Mouse (Mus musculus): Measurements from ENCODE around the gene Vamp4.

Gene Vamp4

DNA sequence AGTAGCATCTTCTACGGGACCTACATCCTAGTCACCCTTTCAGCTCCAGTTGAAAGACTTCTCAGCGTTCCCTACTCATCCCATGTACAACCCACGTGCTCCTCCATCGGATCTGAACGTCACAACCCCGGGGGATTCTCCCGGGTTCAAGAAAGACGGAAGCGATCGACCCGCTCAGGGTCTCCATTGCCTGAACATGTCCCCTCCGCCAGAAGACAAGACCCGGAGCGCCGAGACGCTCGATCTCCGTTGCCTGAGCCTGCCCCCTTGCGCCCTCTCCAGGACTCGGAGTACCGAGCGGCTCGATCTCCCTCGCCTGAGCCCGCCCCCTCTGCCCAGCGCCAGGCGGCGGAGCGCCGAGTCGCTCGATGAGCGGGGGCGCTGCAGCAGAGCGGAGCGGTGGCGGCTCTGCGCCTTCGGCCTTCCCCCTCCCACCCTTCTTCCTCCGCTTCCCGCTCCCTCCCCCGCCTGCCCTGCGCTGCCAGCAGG, at the start of gene Vamp4:
Gene Vamp4, plus strand, starts transcription at position 256 of the 489 bp plus-strand sequence.
- DNase-seq (ENCODE audit: low read depth, low spot score): peak; percentile 65

GRCm38 (mm10) chr1:162529651-162530050, 40.7 kb upstream of the Vamp4 start:
- DNase-seq (ENCODE audit: low read depth, low spot score): no peak

- DNase-seq (ENCODE audit: low read depth, low spot score): no peak
Measured at GRCm38 (mm10) chr1:162530666-162531065, 39.6 kb upstream of the Vamp4 start.

DNA sequence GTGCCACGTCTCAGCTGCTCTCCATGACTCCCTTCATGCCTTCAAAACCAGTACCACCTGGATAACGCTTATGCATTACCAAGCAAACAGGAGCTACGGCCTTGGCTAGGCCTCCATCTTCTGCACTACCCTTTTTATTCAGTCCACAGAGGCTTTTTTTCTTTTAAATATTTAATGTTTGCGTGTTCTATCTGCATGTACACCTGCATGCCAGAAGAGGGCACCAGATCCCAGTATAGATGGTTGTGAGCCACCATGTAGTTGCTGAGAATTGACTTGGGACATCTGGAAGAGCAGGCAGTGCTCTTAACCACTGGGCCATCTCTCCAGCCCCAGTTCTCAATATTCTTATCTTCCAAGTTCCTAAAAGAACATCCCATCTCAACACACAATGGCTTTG, 38.7 kb upstream of the Vamp4 start:
- no peak for DNase-seq (ENCODE audit: low read depth, low spot score)

GRCm38 (mm10) chr1:162532330-162532729, 38.0 kb upstream of the Vamp4 start:
- no peak for DNase-seq (ENCODE audit: low read depth, low spot score)

- no peak for DNase-seq (ENCODE audit: low read depth, low spot score)
Measured at GRCm38 (mm10) chr1:162533766-162534560, 36.4 kb upstream of the Vamp4 start.

- no peak for DNase-seq (ENCODE audit: low read depth, low spot score)
Measured at GRCm38 (mm10) chr1:162543231-162543630, 27.1 kb upstream of the Vamp4 start.

DNA sequence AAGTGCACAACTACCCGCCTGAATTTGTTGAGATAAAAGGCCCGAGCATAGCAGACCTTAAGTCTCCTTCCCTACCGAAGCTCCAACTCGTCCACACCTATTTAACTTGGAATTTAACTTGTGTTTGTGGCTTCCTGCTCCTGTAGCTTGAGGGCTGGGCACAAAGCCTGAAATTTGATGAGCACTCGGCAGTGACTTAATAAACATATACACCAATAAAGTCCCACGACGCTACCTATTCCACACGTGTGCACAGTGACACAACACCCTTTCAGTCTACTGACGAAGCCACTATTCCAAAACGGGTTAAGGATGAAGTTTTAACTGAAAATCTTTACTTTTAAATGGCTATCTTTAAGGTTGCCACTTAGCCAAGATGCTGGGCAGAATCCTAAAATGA, 22.7 kb upstream of the Vamp4 start:
- no peak for DNase-seq (ENCODE audit: low read depth, low spot score)

GRCm38 (mm10) chr1:162548016-162548916, 22.0 kb upstream of the Vamp4 start, which contains the start of gene Mettl13:
Gene Mettl13 (minus strand): TSS chr1:162548551.
- DNase-seq (ENCODE audit: low read depth, low spot score): peak; percentile 84

DNA sequence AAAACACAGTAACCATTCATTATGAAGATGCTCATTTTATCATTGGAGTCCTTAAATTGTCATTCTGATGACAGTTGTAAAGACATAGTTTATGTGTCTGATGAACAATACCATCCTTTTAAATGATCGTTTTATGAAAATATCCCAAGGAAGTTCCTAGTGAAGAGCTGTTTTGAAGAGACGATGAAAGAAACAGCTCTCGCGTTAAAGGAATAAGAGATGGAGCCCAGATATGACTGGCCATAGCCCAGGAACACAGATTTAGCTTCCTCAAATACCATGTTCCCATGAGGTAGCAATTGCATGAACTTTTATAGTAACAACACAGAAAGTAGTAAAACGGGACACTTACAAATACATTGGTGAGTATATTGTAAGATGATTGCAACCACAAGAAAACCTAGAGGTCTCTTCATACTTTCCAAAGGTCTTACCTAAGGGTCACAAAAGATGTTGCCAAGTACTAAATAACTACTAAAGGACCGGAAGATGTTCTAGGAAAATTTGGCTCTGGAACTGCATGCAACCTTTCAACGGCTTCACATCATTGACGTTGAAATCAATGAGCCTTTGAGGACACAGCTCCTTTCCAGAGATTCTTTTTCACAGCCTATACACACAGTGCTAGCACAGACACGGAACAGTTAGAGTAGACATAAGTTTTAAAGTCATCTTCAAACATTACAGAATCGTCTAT, 21.2 kb upstream of the Vamp4 start:
- no peak for DNase-seq (ENCODE audit: low read depth, low spot score)

DNA sequence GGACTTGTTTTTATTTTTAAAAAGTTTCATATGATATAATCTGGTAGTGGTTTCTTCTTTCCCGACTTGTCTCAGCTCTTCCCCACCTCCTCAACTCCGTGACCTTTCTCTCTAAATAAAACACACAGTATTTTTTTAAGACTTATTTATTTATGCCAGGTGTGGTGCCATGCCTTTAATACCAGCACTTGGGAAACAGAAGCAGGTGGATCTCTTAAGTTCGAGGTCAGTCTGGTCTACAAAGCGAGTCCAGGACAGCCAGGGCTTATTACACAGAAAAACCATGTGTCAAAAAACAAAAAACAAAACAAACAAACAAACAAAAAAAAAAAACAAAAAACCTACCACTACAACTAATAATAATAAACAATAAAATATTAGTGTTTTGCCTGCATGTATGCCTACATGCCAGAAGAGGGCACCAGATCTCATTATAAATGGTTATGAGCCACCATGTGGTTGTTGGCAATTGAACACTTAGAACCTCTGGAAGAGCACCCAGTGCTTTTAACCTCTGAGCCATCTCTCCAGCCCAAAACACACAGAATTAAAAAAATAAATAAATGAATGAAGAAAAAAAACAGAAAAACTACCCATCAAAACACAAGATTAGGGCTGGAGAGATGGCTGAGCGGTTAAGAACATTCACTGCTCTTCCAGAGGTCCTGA, 20.6 kb upstream of the Vamp4 start:
- no peak for DNase-seq (ENCODE audit: low read depth, low spot score)

- DNase-seq (ENCODE audit: low read depth, low spot score): no peak
Measured at GRCm38 (mm10) chr1:162552956-162553355, 17.4 kb upstream of the Vamp4 start.

DNA sequence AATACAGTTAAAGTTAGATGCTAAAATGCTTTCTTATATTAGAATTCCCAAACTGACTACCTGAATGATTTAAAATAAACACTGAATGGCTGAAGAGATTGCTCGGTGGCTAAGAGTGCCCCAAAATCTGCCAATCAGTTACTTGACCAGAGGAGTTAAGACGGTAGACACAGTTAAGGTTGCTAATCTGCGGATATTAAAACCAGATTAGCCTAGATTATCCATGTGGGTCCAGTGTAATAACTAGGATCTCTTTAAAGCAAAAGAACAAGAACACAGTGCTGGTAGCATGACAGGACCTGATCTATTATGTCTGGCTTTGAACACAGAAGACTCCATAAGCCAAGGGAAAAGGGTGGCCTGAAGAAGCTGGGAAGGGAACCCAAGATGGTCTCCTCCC, 16.1 kb upstream of the Vamp4 start:
- DNase-seq (ENCODE audit: low read depth, low spot score): no peak

GRCm38 (mm10) chr1:162563236-162563635, 7.1 kb upstream of the Vamp4 start:
- no peak for DNase-seq (ENCODE audit: low read depth, low spot score)

- DNase-seq (ENCODE audit: low read depth, low spot score): no peak
Measured at GRCm38 (mm10) chr1:162564992-162565391, 5.3 kb upstream of the Vamp4 start.

GRCm38 (mm10) chr1:162567351-162567750, 3.0 kb upstream of the Vamp4 start:
- DNase-seq (ENCODE audit: low read depth, low spot score): no peak

- DNase-seq (ENCODE audit: low read depth, low spot score): no peak
Measured at GRCm38 (mm10) chr1:162570931-162571601, 751 bp downstream of the Vamp4 start.

DNA sequence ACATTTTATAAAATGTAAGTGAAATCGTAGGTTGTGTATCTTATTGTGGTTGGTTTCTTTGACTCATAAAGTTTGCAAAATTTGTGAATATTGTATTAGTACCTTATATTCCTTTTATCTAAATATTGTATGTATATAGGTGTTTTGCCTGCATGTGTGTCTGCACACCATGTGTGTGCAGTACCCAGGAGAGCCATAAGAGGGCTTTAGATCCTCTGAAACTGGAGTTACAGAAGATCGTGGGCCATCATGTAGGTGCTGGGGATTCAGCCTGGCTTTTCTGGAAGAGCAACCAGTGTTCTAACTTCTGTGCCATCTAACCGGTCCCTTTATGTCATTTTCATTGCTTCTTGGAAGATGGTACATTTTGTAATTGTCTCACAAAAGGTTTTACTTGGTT, 4.8 kb downstream of the Vamp4 start:
- DNase-seq (ENCODE audit: low read depth, low spot score): no peak

- no peak for DNase-seq (ENCODE audit: low read depth, low spot score)
Measured at GRCm38 (mm10) chr1:162582884-162583283, 12.6 kb downstream of the Vamp4 start.

DNA sequence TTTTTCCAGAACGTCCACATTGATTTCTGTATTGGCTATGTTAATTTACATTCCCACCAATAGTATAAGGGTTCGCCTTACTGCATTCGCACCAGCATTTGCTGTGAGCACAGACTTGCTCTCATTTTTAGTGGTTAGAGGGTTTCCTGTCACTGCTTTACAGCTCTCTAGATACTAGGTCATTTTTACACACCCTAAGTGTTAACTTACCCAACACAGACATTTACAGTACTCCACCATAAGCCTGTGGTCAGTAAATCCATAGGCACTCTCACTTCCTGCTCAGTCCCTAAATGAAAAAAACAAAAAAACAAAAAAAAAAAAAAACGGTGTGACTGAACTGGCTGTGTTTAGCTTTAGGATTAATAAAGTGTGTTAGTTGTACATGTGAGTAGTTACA, 16.0 kb downstream of the Vamp4 start:
- DNase-seq (ENCODE audit: low read depth, low spot score): no peak

DNA sequence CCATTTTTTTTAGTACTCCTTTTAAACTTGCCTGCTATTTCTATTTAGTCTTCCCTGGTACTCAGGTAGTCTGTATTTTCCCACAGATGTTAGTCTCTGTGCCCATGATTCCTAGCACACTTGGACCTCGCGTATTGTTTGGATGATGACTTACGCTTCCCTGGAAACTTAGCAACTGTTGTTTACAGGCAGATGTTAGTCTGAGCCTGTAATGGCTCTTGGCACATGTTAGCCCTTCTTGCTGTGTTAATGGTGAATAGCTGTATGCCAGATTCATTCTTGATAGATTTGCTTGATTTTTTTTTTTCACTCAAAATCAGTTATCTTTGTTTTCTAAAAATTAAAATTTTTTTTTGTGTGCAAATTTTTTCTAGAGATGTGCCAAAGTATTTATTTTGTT, 18.3 kb downstream of the Vamp4 start:
- no peak for DNase-seq (ENCODE audit: low read depth, low spot score)

All from c-Kit-negative CD71-positive TER-119-positive erythroid progenitor cells, embryonic 14.5 days (primary cell).